Mouse (Mus musculus): ENCODE measurements at regions not wholly inside any gene's neighbourhood (a gene's known extent, or its start where the extent isn't known, plus 50 kb on each side); places are given as distances from the start of the nearest gene placed in this dataset.

DNA sequence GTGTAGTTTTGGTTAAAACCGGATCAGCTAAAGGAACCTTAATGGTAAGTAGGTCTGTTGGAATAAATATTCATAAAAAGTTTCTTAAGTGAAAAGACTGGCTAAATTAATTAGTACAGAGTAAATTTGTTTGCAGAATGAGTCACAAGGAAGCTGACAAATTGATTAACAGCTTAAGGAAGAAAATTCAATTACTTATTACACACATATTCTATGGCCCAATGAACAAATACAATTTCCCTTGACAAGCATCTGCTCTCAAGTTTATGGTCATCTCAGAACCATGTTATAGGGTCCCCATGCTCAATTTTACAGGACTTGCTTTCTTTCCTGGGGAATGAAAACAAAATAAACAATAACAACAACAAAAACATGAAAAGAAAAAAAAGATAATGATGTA is 231.4 kb upstream of the Frg1 start:
- no peak for DNase-seq (ENCODE audit: extremely low spot score in 1 of 2, low spot score in 1 of 2)

- no peak for DNase-seq (ENCODE audit: extremely low spot score in 1 of 2, low spot score in 1 of 2)
These were observed 227.8 kb upstream of the Frg1 start for GRCm38 (mm10) chr8:41644626-41645025.

GRCm38 (mm10) chr8:41623841-41624240 is 207.0 kb upstream of the Frg1 start:
- no peak for DNase-seq (ENCODE audit: extremely low spot score in 1 of 2, low spot score in 1 of 2)

DNA sequence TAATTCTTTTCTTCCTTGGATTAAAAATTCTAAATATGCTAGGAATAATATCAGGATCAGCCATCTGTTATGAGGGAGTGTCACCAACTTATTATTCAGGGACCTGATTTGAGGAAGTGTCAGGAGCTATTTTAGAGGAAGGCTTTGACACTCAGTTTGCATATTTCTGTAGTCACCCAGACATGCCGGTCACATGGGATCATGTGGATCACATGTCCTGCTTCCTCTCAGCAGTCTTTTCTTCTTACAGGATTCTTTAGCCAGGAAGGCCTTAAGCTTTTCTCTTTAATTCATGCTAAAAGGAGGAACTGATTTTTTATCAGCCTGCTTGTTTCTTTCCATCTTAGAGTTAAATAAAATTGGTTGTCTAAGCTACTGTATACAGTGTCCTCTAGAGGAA is 183.4 kb upstream of the Frg1 start:
- DNase-seq (ENCODE audit: extremely low spot score in 1 of 2, low spot score in 1 of 2), result no peak

DNA sequence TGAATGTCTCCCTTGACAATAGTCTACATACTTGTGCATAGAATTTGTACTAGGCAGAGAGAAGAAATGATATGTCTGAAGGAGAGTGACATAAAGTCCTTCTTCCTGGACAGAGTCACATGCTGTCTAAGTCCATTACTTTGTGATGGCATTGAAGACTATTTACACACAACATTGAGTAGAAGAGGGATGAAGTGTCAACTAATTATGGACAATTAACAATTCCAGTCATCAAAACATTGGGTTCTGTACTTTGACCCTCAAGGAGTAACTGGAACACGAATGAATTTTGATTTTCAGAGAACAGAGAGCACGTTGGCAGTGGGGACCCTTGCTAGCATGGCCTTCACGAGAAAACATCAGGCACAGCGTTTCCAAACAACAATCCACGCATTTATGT is 177.6 kb upstream of the Frg1 start:
- DNase-seq (ENCODE audit: extremely low spot score in 1 of 2, low spot score in 1 of 2), result no peak

DNA sequence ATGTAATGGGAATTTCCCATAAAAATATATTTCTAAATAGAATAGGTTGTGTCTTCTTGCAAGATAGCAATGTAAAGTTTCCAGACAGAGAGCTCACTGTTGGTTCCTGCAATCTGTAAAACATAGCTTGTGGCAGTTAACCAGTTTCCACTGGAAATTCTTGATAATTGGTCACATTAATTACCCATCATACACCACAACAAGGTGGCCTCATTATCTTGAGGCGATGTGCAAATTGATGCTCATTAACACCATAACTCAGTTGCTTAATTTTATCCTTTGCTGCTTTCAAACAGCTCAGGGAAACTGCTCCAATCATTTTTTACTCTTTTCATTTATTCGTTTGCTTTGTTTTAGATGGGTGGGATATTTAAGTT is 176.8 kb upstream of the Frg1 start:
- DNase-seq (ENCODE audit: extremely low spot score in 1 of 2, low spot score in 1 of 2), result no peak

DNA sequence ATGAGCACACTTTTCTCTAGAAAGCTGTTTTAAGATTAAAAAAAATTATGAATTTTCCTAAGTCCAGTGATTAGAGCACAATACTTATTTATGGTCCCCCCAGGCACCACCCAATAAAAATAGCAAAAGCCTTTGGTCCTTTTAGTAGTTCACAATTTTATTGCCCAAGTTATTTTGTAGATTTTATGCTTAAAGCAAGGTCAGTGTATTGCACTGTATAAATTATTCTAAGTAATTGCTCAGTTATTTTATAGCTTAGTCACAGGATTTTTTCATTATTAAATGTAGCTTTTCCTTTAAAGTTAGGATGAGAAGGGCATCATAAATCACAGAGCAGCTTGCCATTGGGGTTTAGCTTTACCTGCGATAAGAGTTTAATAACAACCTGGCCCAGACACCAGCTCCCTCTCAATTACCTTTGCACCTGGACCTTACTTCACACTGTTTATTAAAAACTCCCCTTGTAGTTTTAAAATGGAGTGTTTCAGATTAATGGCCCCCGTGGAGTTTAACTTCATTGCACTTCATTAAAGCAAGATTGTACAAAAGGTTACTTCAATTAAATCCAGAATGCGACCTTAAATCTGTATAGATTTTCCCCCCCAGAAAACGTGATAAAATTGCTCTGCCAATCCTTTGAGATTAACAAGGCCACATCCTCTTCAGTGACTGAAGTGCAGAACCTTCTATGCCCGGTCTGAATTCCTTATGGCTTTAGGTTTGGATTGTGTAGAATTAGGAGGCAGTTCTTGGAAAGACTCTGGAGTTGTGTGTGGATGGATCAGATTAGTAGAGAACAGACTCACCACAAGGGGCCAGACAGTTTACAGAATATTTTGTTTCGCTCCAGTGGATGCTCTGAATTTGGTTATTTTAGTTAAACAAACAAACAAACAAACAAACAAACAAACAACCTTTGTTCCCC is 176.1 kb upstream of the Frg1 start:
- no peak for DNase-seq (ENCODE audit: extremely low spot score in 1 of 2, low spot score in 1 of 2)

- DNase-seq (ENCODE audit: extremely low spot score in 1 of 2, low spot score in 1 of 2), result no peak
These were observed 175.3 kb upstream of the Frg1 start for GRCm38 (mm10) chr8:41592174-41592573.

GRCm38 (mm10) chr8:41588157-41588556 is 171.3 kb upstream of the Frg1 start:
- no peak for DNase-seq (ENCODE audit: extremely low spot score in 1 of 2, low spot score in 1 of 2)

DNA sequence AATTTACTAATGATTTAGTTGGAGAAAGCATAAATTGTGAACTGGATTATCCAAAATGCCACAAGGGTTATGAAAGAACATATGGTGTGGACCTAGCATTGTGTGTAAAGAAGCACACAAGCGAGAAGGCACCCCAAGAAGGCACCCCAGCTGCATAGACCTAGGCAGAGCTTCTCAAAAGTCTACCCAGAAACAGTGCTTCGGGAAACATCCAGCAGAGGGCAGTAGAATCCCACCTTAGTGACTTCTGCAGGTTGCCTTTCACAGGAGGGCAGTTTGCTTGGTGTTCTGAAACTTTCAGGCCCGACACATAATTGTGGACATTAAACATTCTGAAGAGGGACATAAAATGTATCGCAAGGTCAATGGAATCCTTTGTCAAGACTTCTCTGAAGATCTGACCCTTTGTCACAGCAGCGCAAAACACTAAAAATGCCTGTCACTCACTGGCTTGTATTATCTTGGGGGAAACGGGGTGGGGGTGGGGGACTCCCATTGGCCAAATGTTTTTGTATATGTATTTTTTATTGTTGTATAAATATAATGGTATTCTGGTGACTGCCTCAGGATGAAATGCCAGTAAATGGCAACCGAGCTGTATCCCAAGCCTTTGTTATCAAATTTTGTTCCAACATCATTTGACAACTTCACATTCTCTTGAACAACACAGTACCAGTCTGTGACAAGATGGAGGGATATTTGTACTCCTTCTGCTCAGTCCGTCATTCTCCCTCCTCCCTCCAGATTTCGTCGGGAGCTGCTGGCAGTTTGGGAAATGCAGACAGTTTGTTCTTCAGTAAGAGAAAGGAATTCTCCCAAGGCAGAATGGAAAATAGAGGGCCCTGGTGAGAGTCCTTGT is 156.4 kb upstream of the Frg1 start:
- DNase-seq (ENCODE audit: extremely low spot score in 1 of 2, low spot score in 1 of 2), result peak; percentile 69 to 94

DNA sequence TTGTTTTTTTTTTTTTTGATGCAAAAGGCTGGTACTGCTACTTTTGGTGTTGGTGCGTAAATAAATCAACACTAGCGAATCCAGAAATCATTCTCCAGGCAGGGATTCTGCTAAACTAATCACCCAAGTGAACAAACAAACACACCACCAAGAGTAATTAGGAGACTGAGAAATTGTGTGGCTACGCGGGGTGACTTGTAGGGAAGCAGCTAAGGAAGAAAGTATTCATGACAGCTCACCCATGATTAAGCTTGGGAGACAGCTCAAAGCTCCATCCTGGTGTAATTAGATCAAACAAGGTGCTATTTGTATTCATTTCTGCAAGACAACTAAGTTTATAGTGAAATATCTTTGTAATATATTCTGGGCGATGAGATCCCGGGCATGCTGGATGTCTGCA is 153.7 kb upstream of the Frg1 start:
- no peak for DNase-seq (ENCODE audit: extremely low spot score in 1 of 2, low spot score in 1 of 2)

DNA sequence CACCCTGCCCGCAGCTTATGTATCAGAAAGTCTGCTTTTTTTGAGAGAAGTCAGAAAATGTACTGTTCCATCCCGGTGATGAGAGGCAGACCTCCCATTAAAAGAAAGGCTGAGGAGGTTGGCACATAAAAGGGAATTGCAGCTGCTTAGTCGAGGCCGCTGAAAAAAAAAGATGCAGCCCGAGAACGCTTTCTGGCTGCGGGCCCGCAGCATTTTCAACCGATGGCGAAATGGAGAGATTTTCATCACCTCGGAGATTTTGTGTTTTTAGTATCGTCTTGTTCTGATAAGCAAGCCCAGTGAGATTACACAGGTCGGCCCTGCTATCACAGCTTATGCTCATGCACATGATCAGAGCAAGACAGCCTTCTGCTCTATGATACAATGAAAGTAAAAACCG is 145.1 kb upstream of the Frg1 start:
- DNase-seq (ENCODE audit: extremely low spot score in 1 of 2, low spot score in 1 of 2), result no peak

DNA sequence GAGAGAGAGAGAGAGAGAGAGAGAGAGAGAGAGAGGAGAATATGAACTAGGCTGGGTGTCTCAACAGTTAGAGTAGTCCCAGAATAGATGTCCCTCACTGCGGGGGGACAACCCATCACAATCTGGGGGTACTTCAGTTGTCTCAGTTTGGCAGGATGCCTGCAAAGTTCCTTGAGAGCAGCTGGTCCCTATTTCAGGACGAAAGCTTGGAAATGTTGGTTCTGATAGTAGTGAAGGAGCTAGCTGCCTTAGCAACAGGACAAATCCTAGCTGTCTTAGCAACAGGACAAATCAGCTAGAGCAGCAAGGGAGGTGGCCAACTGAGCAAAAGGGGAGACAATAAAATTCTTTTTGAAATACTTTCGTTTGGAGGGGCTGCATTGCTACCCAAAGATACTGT is 139.9 kb upstream of the Frg1 start:
- DNase-seq (ENCODE audit: extremely low spot score in 1 of 2, low spot score in 1 of 2), result no peak

DNA sequence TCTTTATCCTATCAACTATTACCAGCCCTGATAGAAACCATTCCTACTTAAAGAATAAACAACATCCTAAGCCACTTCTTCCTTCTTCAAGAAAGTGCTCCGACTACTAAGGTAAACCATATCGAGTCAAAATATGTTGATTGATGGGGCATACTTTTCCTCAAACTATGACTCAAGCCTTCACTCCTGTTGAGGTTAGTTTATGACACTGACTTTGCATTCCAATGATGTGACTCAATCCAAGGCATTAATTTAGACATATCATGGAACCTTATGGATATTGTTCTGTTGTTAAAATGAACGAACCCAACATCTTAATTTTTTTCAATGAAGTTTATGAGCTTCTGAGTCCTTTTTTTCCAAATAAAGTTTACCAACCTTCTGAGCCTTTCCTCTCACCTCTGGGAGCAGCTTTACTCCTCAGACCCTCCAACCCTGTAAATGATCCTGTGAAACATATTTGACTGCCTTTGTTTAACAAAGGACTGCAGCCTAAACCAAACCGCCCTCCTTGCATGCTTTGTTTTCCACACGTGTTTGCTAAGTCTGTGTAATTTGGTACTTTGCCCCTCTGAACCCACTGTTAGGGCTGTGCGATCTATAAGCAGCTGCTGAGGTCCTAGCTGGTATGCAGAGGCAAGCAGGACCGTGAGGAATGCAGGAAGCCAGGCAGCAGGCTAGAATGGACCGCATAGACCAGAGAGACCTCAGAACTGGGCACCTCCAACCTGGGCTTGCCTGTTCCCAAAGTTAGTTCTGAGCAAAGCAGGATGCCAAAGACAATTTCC is 136.1 kb upstream of the Frg1 start:
- no peak for DNase-seq (ENCODE audit: extremely low spot score in 1 of 2, low spot score in 1 of 2)

GRCm38 (mm10) chr8:41551925-41552414 is 135.1 kb upstream of the Frg1 start:
- DNase-seq (ENCODE audit: extremely low spot score in 1 of 2, low spot score in 1 of 2), result no peak

GRCm38 (mm10) chr8:41550095-41550420 is 133.2 kb upstream of the Frg1 start:
- no peak for DNase-seq (ENCODE audit: extremely low spot score in 1 of 2, low spot score in 1 of 2)

- DNase-seq (ENCODE audit: extremely low spot score in 1 of 2, low spot score in 1 of 2), result no peak
These were observed 132.6 kb upstream of the Frg1 start for GRCm38 (mm10) chr8:41549220-41550094.

DNA sequence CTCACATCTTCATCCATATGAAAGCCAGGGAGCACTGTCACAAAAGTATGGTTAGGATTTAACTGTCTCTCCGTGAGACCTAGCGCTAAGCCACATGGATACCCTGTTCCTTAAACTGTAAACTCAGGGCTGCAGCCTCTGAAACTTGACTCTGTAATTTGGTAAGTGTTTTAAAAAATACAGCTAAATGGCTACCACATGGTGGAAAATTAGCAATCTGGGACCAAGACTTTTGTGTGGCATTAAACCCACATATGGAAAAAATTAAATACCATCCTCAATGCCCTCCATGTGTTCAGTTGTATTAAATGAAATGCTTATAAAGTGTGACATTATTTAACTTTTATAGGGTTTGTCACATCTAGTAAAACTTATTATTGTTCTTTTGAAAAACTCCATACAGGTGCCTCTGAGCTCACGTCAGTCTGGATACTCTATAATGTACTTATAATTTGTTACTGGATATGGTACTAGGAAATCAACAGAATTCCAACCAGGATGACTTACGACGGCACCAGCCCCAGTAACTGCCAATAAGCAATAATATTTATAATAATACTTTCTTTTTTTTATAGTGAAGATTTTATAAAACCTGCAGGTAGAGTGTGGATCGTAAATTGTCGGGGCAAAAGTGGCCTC is 131.0 kb upstream of the Frg1 start:
- no peak for DNase-seq (ENCODE audit: extremely low spot score in 1 of 2, low spot score in 1 of 2)

- no peak for DNase-seq (ENCODE audit: extremely low spot score in 1 of 2, low spot score in 1 of 2)
These were observed 115.3 kb upstream of the Frg1 start for GRCm38 (mm10) chr8:41532212-41532611.

Measured in layer of hippocampus, postnatal 25 days (tissue).